Mouse (Mus musculus) liver, postnatal 0 days (tissue): ENCODE measurements around the gene Chst15.

ENCODE experiments used
- CTCF ChIP-seq: sonication (generic); IDR thresholded peaks from 2 replicates; pipeline ENCODE4 v1.5.1; 2016; ENCODE audit warnings: antibody characterized with exemption, low read depth
- EP300 ChIP-seq: IDR thresholded peaks from 2 replicates; pipeline ENCODE4 v1.6.1; 2016; ENCODE audit warnings: antibody characterized with exemption, low read depth, mild to moderate bottlenecking

- TF ChIP-seq EP300, result no peak
- TF ChIP-seq CTCF, result no peak
Measured at GRCm38 (mm10) chr7:132365111-132365510, 48.1 kb upstream of the Chst15 start.
